Mouse (Mus musculus) retina, postnatal 1 day (tissue): ENCODE results near the gene Glyatl3.
A peak's percentile ranks its signal among the peaks of the same experiment; 100 is the strongest.

Experiments
- DNase-seq: peaks from one replicate; pipeline ENCODE4 v3.0.0-alpha.2; 2012

Gene Glyatl3

GRCm38 (mm10) chr17:40914250-40914649 lies at the start of gene Glyatl3:
Glyatl3 (minus strand) TSS chr17:40914350.
- DNase-seq = no peak

GRCm38 (mm10) chr17:40948518-40948917 lies 34.4 kb upstream of the Glyatl3 start:
- no peak for DNase-seq

- peak; percentile 99 for DNase-seq
Measured at GRCm38 (mm10) chr17:40934420-40935231, 20.5 kb upstream of the Glyatl3 start, which contains the start of the genes Mut and Cenpq. Mut (plus strand) TSS chr17:40934685. Cenpq (minus strand) TSS chr17:40935047.

GRCm38 (mm10) chr17:40933985-40934384 lies 19.8 kb upstream of the Glyatl3 start:
- DNase-seq = no peak

GRCm38 (mm10) chr17:40915499-40915898 lies 1.3 kb upstream of the Glyatl3 start:
- DNase-seq = no peak

- peak; percentile 8 for DNase-seq
Measured at GRCm38 (mm10) chr17:40904721-40905154, 9.4 kb downstream of the Glyatl3 start.

- peak; percentile 7 for DNase-seq
Measured at GRCm38 (mm10) chr17:40904056-40904597, 10.0 kb downstream of the Glyatl3 start.

GRCm38 (mm10) chr17:40903345-40903744 lies 10.8 kb downstream of the Glyatl3 start:
- DNase-seq = no peak

- no peak for DNase-seq
Measured at GRCm38 (mm10) chr17:40899783-40900363, 14.3 kb downstream of the Glyatl3 start.

GRCm38 (mm10) chr17:40896863-40897262 lies 17.3 kb downstream of the Glyatl3 start:
- DNase-seq = peak; percentile 56

GRCm38 (mm10) chr17:40887849-40888536 lies 26.2 kb downstream of the Glyatl3 start:
- no peak for DNase-seq

- no peak for DNase-seq
Measured at GRCm38 (mm10) chr17:40885155-40885554, 29.0 kb downstream of the Glyatl3 start.

- DNase-seq = no peak
Measured at GRCm38 (mm10) chr17:40882172-40882571, 32.0 kb downstream of the Glyatl3 start.

GRCm38 (mm10) chr17:40879924-40880691 lies 34.0 kb downstream of the Glyatl3 start, which contains the start of gene 9130008F23Rik:
9130008F23Rik (minus strand) TSS chr17:40880559.
- peak; percentile 54 for DNase-seq

GRCm38 (mm10) chr17:40879528-40879923 lies 34.6 kb downstream of the Glyatl3 start:
- no peak for DNase-seq

GRCm38 (mm10) chr17:40877741-40878140 lies 36.4 kb downstream of the Glyatl3 start:
- no peak for DNase-seq

- no peak for DNase-seq
Measured at GRCm38 (mm10) chr17:40875568-40875967, 38.6 kb downstream of the Glyatl3 start.

GRCm38 (mm10) chr17:40874701-40875100 lies 39.4 kb downstream of the Glyatl3 start:
- no peak for DNase-seq

GRCm38 (mm10) chr17:40873582-40874011 lies 40.6 kb downstream of the Glyatl3 start:
- no peak for DNase-seq

- peak; percentile 57 for DNase-seq
Measured at GRCm38 (mm10) chr17:40872626-40873025, 41.5 kb downstream of the Glyatl3 start.

GRCm38 (mm10) chr17:40868952-40869747 lies 45.0 kb downstream of the Glyatl3 start:
- no peak for DNase-seq
